ENCODE assay signal across 28 mouse cellular contexts in the genomic region with DNA sequence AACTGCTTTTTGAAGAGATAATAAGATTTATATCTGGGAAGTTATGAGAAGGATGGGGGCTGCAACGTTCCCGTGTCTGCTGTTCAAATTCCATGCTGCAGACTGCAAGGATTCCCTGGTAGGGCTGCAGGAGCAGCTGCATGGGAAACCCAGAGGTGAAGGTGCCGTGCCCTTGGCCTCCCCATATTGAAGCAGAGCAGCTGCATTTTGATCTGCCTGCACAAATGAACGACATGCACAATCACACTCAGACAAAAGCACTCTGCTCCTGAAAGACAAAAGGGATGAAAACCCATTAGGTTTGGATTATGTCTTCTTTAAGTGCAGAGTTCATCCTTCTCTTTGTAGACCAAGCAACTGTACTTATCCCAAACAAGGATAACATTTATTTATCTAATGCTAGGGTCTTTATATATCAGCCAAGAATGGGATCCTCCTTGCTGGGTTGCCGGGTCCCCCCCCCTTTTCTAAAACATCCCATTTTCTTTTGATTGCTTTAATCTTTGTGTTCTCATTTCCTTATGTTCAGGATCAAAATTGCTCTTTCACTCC.
DNase-seq lines count a peak whose midpoint lies in the region; ATAC-seq and TF ChIP-seq lines count a peak whose summit lies in the region.
"Had no signal": no experiment of that assay in that cellular context is flagged by ENCODE, and none has a peak within 500 bp of the region (broad histone marks: within the 10 kb centered on the region; RNA-seq: fewer than 3 reads in every experiment).

No protein-coding gene starts in this region.

- TF ChIP-seq EP300 in liver, postnatal 0 days (IDR thresholded peaks at IDR 0.05; ENCODE audit: low read depth): no peak

- H3K9ac ChIP-seq in forebrain, embryonic 11.5 days (ENCODE audit: low read length): no peak overlapping the region
- no peak overlapping the region for H3K9ac ChIP-seq in neural tube, embryonic 11.5 days (ENCODE audit: low read length)
- H3K9ac ChIP-seq in neural tube, embryonic 15.5 days (replicated peaks): no peak overlapping the region
- H3K9ac ChIP-seq in hindbrain, postnatal 0 days (replicated peaks; ENCODE audit: low read length): no peak overlapping the region
- H3K9ac ChIP-seq in midbrain, embryonic 16.5 days (ENCODE audit: low read depth, low read length): no peak overlapping the region
- H3K9ac ChIP-seq in liver, postnatal 0 days (replicated peaks): no peak overlapping the region
- H3K9ac ChIP-seq: embryonic facial prominence, embryonic 13.5 days; heart, embryonic 15.5 days; intestine, embryonic 15.5 days; limb, embryonic 13.5 days; liver, embryonic 13.5 days; lung, embryonic 15.5 days; neural tube, embryonic 13.5 days; stomach, embryonic 15.5 days had no signal

- no peak overlapping the region for H3K4me2 ChIP-seq in forebrain, embryonic 11.5 days (ENCODE audit: low read depth, low read length, severe bottlenecking)
- no peak overlapping the region for H3K4me2 ChIP-seq in neural tube, embryonic 11.5 days (ENCODE audit: low read depth)
- no peak overlapping the region for H3K4me2 ChIP-seq in neural tube, embryonic 15.5 days
- H3K4me2 ChIP-seq in hindbrain, postnatal 0 days (ENCODE audit: low read depth, low read length): no peak overlapping the region
- H3K4me2 ChIP-seq in midbrain, embryonic 16.5 days (ENCODE audit: low read length): no peak overlapping the region
- H3K4me2 ChIP-seq in liver, postnatal 0 days (ENCODE audit: low read depth, low read length): no peak overlapping the region
- H3K4me2 ChIP-seq: embryonic facial prominence, embryonic 13.5 days; heart, embryonic 15.5 days; intestine, embryonic 15.5 days; limb, embryonic 13.5 days; liver, embryonic 13.5 days; lung, embryonic 15.5 days; neural tube, embryonic 13.5 days; stomach, embryonic 15.5 days had no signal

- H3K4me1 ChIP-seq in forebrain, embryonic 11.5 days (replicated peaks; ENCODE audit: control insufficient read depth, insufficient read depth, low read length): no peaks in the 10 kb centered on the region; the same call in 1 of the 2 replicates
- peaks cover 13% of the 10 kb centered on the region for H3K4me1 ChIP-seq in forebrain, embryonic 10.5 days
- no peaks in the 10 kb centered on the region for H3K4me1 ChIP-seq in neural tube, embryonic 11.5 days (ENCODE audit: control insufficient read depth, insufficient read depth, low read length)
- H3K4me1 ChIP-seq in neural tube, embryonic 15.5 days: no peaks in the 10 kb centered on the region
- H3K4me1 ChIP-seq in hindbrain, postnatal 0 days (ENCODE audit: insufficient read depth, low read length): 0 out of 2 replicates have a peak, but pooled peaks cover 2% of the 10 kb centered on the region
- peaks cover 10% of the 10 kb centered on the region for H3K4me1 ChIP-seq in midbrain, embryonic 16.5 days (ENCODE audit: control insufficient read depth, insufficient read depth, low read length)
- no peaks in the 10 kb centered on the region for H3K4me1 ChIP-seq in liver, postnatal 0 days (ENCODE audit: insufficient read depth)
- H3K4me1 ChIP-seq: embryonic facial prominence, embryonic 13.5 days; heart, embryonic 15.5 days; intestine, embryonic 15.5 days; limb, embryonic 13.5 days; liver, embryonic 13.5 days; lung, embryonic 15.5 days; stomach, embryonic 15.5 days had no signal

- no peaks in the 10 kb centered on the region for H3K27me3 ChIP-seq in forebrain, embryonic 11.5 days (ENCODE audit: control insufficient read depth, insufficient read depth, low read length)
- no peaks in the 10 kb centered on the region for H3K27me3 ChIP-seq in forebrain, embryonic 10.5 days (ENCODE audit: poor library complexity, severe bottlenecking)
- no peaks in the 10 kb centered on the region for H3K27me3 ChIP-seq in neural tube, embryonic 11.5 days (ENCODE audit: control insufficient read depth, insufficient read depth, low read length)
- H3K27me3 ChIP-seq in neural tube, embryonic 15.5 days (replicated peaks): no peaks in the 10 kb centered on the region
- H3K27me3 ChIP-seq in hindbrain, postnatal 0 days (ENCODE audit: insufficient read depth, low read length): no peaks in the 10 kb centered on the region
- H3K27me3 ChIP-seq in midbrain, embryonic 16.5 days (ENCODE audit: control insufficient read depth, insufficient read depth, low read depth, low read length): no peaks in the 10 kb centered on the region
- H3K27me3 ChIP-seq in liver, postnatal 0 days (ENCODE audit: insufficient read depth, low read length): no peaks in the 10 kb centered on the region
- H3K27me3 ChIP-seq: embryonic facial prominence, embryonic 13.5 days; heart, embryonic 15.5 days; intestine, embryonic 15.5 days; limb, embryonic 13.5 days; liver, embryonic 13.5 days; lung, embryonic 15.5 days; neural tube, embryonic 13.5 days; Patski; stomach, embryonic 15.5 days had no signal

- H3K36me3 ChIP-seq in forebrain, embryonic 11.5 days (ENCODE audit: control insufficient read depth, insufficient read depth, low read length): no peaks in the 10 kb centered on the region
- no peaks in the 10 kb centered on the region for H3K36me3 ChIP-seq in forebrain, embryonic 10.5 days (replicated peaks)
- H3K36me3 ChIP-seq in neural tube, embryonic 11.5 days (ENCODE audit: control insufficient read depth, insufficient read depth, low read length): no peaks in the 10 kb centered on the region
- no peaks in the 10 kb centered on the region for H3K36me3 ChIP-seq in neural tube, embryonic 15.5 days
- no peaks in the 10 kb centered on the region for H3K36me3 ChIP-seq in hindbrain, postnatal 0 days (ENCODE audit: insufficient read depth, low read length)
- H3K36me3 ChIP-seq in midbrain, embryonic 16.5 days (ENCODE audit: control insufficient read depth, insufficient read depth, low read length): no peaks in the 10 kb centered on the region
- no peaks in the 10 kb centered on the region for H3K36me3 ChIP-seq in liver, postnatal 0 days (replicated peaks; ENCODE audit: insufficient read depth, low read length)
- H3K36me3 ChIP-seq: embryonic facial prominence, embryonic 13.5 days; heart, embryonic 15.5 days; intestine, embryonic 15.5 days; limb, embryonic 13.5 days; liver, embryonic 13.5 days; lung, embryonic 15.5 days; neural tube, embryonic 13.5 days; stomach, embryonic 15.5 days had no signal

- ATAC-seq in forebrain, embryonic 11.5 days (replicated peaks; ENCODE audit: low FRiP score): peak; percentile 73; the same call in 1 of the 2 replicates
- ATAC-seq in neural tube, embryonic 11.5 days (ENCODE audit: insufficient read depth, low FRiP score, low TSS enrichment): peak; percentile 53
- ATAC-seq in neural tube, embryonic 15.5 days (ENCODE audit: low FRiP score): no peak
- ATAC-seq in hindbrain, postnatal 0 days: 0 out of 2 replicates have a peak, but pooled peaks have one; percentile 12
- peak; percentile 48; the same call in 1 of the 2 replicates for ATAC-seq in midbrain, embryonic 16.5 days
- no peak for ATAC-seq in liver, postnatal 0 days
- ATAC-seq: CD4-positive, CD25-positive, alpha-beta regulatory T cell, adult 4 months; intestine, embryonic 15.5 days; Patski had no signal

- WGBS in forebrain, embryonic 11.5 days: 39% methylated on average over 5 of the region's 5 CpGs
- 49% methylated on average over 5 of the region's 5 CpGs for WGBS in forebrain, embryonic 10.5 days
- WGBS in neural tube, embryonic 11.5 days: 54% methylated on average over 5 of the region's 5 CpGs
- WGBS in neural tube, embryonic 15.5 days: 41% methylated on average over 5 of the region's 5 CpGs
- WGBS in hindbrain, postnatal 0 days: 37% methylated on average over 5 of the region's 5 CpGs
- 14% methylated on average over 5 of the region's 5 CpGs for WGBS in midbrain, embryonic 16.5 days
- 58% methylated on average over 5 of the region's 5 CpGs for WGBS in liver, postnatal 0 days (ENCODE audit: insufficient replicate concordance)

- DNase-seq in forebrain, embryonic 11.5 days (ENCODE audit: low spot score): no peak
- no peak for DNase-seq in forebrain, embryonic 10.5 days (ENCODE audit: extremely low spot score, low spot score)
- DNase-seq in neural tube, embryonic 11.5 days (ENCODE audit: low spot score): no peak
- DNase-seq in hindbrain, postnatal 0 days (ENCODE audit: low spot score): no peak
- no peak for DNase-seq in liver, postnatal 0 days
- no peak for DNase-seq in gastrocnemius, postnatal 14 days
- DNase-seq: adrenal gland, postnatal 36 days; cerebellum, adult 18-20 months; cerebellum, postnatal 36 days; gastrocnemius, postnatal 25 days; heart, adult 2 months; heart, postnatal 4 days; liver, embryonic 13.5 days; lung, postnatal 4 days; right cerebral cortex, postnatal 14 days; thymus, adult 18-20 months; thymus, postnatal 4 days had no signal

- intact Hi-C loops in gastrocnemius, postnatal 14 days (cut with DNase I; ENCODE audit: low total_unique reads): no loop called here

- H3K27ac ChIP-seq in forebrain, embryonic 11.5 days (ENCODE audit: low read depth, low read length): no peak overlapping the region
- no peak overlapping the region for H3K27ac ChIP-seq in forebrain, embryonic 10.5 days
- no peak overlapping the region for H3K27ac ChIP-seq in neural tube, embryonic 11.5 days (ENCODE audit: low read depth, low read length)
- H3K27ac ChIP-seq in neural tube, embryonic 15.5 days (replicated peaks): no peak overlapping the region
- no peak overlapping the region for H3K27ac ChIP-seq in hindbrain, postnatal 0 days
- H3K27ac ChIP-seq in midbrain, embryonic 16.5 days (ENCODE audit: low read length): no peak overlapping the region
- H3K27ac ChIP-seq in liver, postnatal 0 days (ENCODE audit: low read depth): no peak overlapping the region
- H3K27ac ChIP-seq: embryonic facial prominence, embryonic 13.5 days; heart, adult 2 months; heart, embryonic 15.5 days; intestine, embryonic 15.5 days; limb, embryonic 13.5 days; liver, embryonic 13.5 days; lung, embryonic 15.5 days; neural tube, embryonic 13.5 days; stomach, embryonic 15.5 days had no signal

- no peak for TF ChIP-seq CTCF in hindbrain, postnatal 0 days (IDR thresholded peaks at IDR 0.05; ENCODE audit: low read depth)
- no peak for TF ChIP-seq CTCF in liver, postnatal 0 days (IDR thresholded peaks at IDR 0.05; ENCODE audit: low read depth)

- H3K9me3 ChIP-seq in forebrain, embryonic 11.5 days (ENCODE audit: control insufficient read depth, low read length): no peaks in the 10 kb centered on the region
- no peaks in the 10 kb centered on the region for H3K9me3 ChIP-seq in forebrain, embryonic 10.5 days
- no peaks in the 10 kb centered on the region for H3K9me3 ChIP-seq in neural tube, embryonic 11.5 days (ENCODE audit: control insufficient read depth, low read length)
- H3K9me3 ChIP-seq in neural tube, embryonic 15.5 days (replicated peaks): no peaks in the 10 kb centered on the region
- H3K9me3 ChIP-seq in hindbrain, postnatal 0 days (ENCODE audit: low read length): no peaks in the 10 kb centered on the region
- H3K9me3 ChIP-seq in midbrain, embryonic 16.5 days (replicated peaks; ENCODE audit: control insufficient read depth, low read length, poor library complexity, severe bottlenecking): no peaks in the 10 kb centered on the region
- H3K9me3 ChIP-seq in liver, postnatal 0 days (ENCODE audit: low read length): no peaks in the 10 kb centered on the region
- H3K9me3 ChIP-seq: embryonic facial prominence, embryonic 13.5 days; heart, embryonic 15.5 days; intestine, embryonic 15.5 days; limb, embryonic 13.5 days; liver, embryonic 13.5 days; lung, embryonic 15.5 days; neural tube, embryonic 13.5 days; stomach, embryonic 15.5 days had no signal

- H3K4me3 ChIP-seq in forebrain, embryonic 11.5 days (ENCODE audit: low read depth, low read length): no peak overlapping the region
- H3K4me3 ChIP-seq in forebrain, embryonic 10.5 days: no peak overlapping the region
- no peak overlapping the region for H3K4me3 ChIP-seq in neural tube, embryonic 11.5 days (ENCODE audit: low read depth, low read length)
- no peak overlapping the region for H3K4me3 ChIP-seq in neural tube, embryonic 15.5 days (replicated peaks)
- no peak overlapping the region for H3K4me3 ChIP-seq in hindbrain, postnatal 0 days (ENCODE audit: low read length)
- H3K4me3 ChIP-seq in midbrain, embryonic 16.5 days (ENCODE audit: low read depth, low read length): no peak overlapping the region
- H3K4me3 ChIP-seq in liver, postnatal 0 days (ENCODE audit: low read depth, low read length): no peak overlapping the region
- H3K4me3 ChIP-seq: embryonic facial prominence, embryonic 13.5 days; heart, adult 2 months; heart, embryonic 15.5 days; intestine, embryonic 15.5 days; limb, embryonic 13.5 days; liver, embryonic 13.5 days; lung, embryonic 15.5 days; neural tube, embryonic 13.5 days; stomach, embryonic 15.5 days had no signal

Comparison
In these comparisons a context has a peak if more than half of its experiments do, and no peak if none do; other contexts are left out.
1. ATAC-seq: peak in forebrain, embryonic 11.5 days (single experiment), neural tube, embryonic 11.5 days (single experiment), hindbrain, postnatal 0 days (single experiment) and midbrain, embryonic 16.5 days (single experiment); none in neural tube, embryonic 15.5 days (single experiment) and liver, postnatal 0 days (single experiment).